Mouse (Mus musculus) testis, adult 2 months (tissue): ENCODE measurements around the gene Marveld2.

ENCODE experiments used
- CTCF ChIP-seq: fragments of 200-500 bp; IDR thresholded peaks from 2 replicates; pipeline ENCODE4 v1.5.1; 2012; ENCODE audit warnings: low read depth, mild to moderate bottlenecking, inconsistent platforms, low read length, moderate library complexity; ENCODE audit not compliant: control insufficient read depth, insufficient read depth, insufficient replicate concordance
- POLR2A ChIP-seq: fragments of 200-500 bp; IDR thresholded peaks from 2 replicates; pipeline ENCODE4 v1.6.1; 2012; ENCODE audit warnings: low read depth, mild to moderate bottlenecking, inconsistent platforms, low read length, moderate library complexity; ENCODE audit not compliant: control insufficient read depth

DNA sequence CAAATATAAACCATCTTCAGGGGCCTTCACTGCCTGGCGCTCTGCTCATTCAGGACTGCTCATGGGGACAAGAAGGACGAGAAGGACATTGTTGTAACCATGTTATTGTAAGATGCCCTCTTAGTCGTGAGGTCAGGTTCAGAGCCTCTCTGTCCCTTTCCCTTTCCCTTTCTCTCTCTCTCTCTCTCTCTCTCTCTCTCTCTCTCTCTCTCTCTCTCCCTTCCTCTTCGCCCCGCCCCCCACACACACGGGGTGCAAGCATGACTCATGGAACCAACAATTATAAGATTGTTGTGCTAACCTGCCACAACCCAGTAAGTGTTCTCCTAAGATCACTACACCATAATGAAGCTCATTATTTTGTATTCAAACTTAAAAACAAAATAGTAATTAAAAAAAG is 34.6 kb downstream of the Marveld2 start:
- TF ChIP-seq CTCF (no peak), POLR2A (no peak)
